Mouse (Mus musculus): Measurements from ENCODE around the gene Naif1. TPM values are rescaled to one million over a fixed set of nuclear protein-coding genes. Genes with fewer than 3 reads are reported as not detected.

Naif1 gene
- total and polyA plus RNA-seq, 3 experiments = 2.7 to 6.5 (median 3.5) TPM

- dilution Hi-C loops (cut with MboI; ENCODE audit: extremely low pct_ligation_motif_present, extremely low pct_unique_long_range_greater_than_20kb, low sequenced_read_pairs) = no loop called here
- no peak overlapping the region for H3K4me3 ChIP-seq (replicated peaks in 1 of 3; ENCODE audit: low read depth in 2 of 3, low read length in 2 of 3, poor library complexity in 1 of 3)
- H3K27ac ChIP-seq (ENCODE audit: insufficient read depth, low read depth) = no peak overlapping the region
- H3K27me3 ChIP-seq (replicated peaks) = no peaks in the 10 kb centered on the region
- in situ Hi-C loops (cut with MboI; ENCODE audit: low pct_ligation_motif_present, low pct_unique_long_range_greater_than_20kb, low sequenced_read_pairs) = no loop called here
- H3K4me2 ChIP-seq (ENCODE audit: insufficient read depth, low read depth, poor library complexity, severe bottlenecking) = no peak overlapping the region
- H3K9me3 ChIP-seq (replicated peaks; ENCODE audit: low read length) = no peaks in the 10 kb centered on the region
- DNase-seq (ENCODE audit: extremely low read depth) = no peak
- H3K4me1 ChIP-seq (ENCODE audit: control insufficient read depth in 1 of 2, insufficient read depth in 2 of 2) = peaks cover 4 to 21% of the 10 kb centered on the region in 2 experiments; a peak in 3 of 4 replicates
- TF ChIP-seq IRF4 (IDR thresholded peaks at IDR 0.05; ENCODE audit: low read depth, low read length) (no peak), MAFK (IDR thresholded peaks at IDR 0.05; ENCODE audit: insufficient replicate concordance, low read length) (no peak), SIN3A (IDR thresholded peaks at IDR 0.05; ENCODE audit: low read length) (no peak), EP300 (IDR thresholded peaks at IDR 0.05; ENCODE audit: low read length) (no peak), NELFE (IDR thresholded peaks at IDR 0.05; ENCODE audit: low read depth, low read length) (no peak), MEF2A (IDR thresholded peaks at IDR 0.05; ENCODE audit: borderline replicate concordance, low read depth, low read length) (no peak), USF2 (conservative IDR thresholded peaks at IDR 0.05; ENCODE audit: low read depth, low read length) (no peak), CHD1 (IDR thresholded peaks at IDR 0.05; ENCODE audit: low read depth, low read length) (no peak), CTCF (conservative IDR thresholded peaks at IDR 0.05 in 1 of 2, IDR thresholded peaks at IDR 0.05 in 1 of 2; ENCODE audit: low read depth in 2 of 2, low read length in 2 of 2) (no peak)
- no peaks in the 10 kb centered on the region for H3K79me2 ChIP-seq (replicated peaks; ENCODE audit: control insufficient read depth, extremely low read depth, insufficient read depth, poor library complexity, severe bottlenecking)
- no peak overlapping the region for H3K9ac ChIP-seq (ENCODE audit: insufficient read depth, low read depth)
- peaks cover 0 to 21% of the 10 kb centered on the region in 2 experiments for H3K36me3 ChIP-seq (replicated peaks in 1 of 2; ENCODE audit: control insufficient read depth in 1 of 2, insufficient read depth in 1 of 2, low read length in 1 of 2)
Measured at GRCm38 (mm10) chr2:32428262-32428722, 22.0 kb upstream of the Naif1 start.

DNA sequence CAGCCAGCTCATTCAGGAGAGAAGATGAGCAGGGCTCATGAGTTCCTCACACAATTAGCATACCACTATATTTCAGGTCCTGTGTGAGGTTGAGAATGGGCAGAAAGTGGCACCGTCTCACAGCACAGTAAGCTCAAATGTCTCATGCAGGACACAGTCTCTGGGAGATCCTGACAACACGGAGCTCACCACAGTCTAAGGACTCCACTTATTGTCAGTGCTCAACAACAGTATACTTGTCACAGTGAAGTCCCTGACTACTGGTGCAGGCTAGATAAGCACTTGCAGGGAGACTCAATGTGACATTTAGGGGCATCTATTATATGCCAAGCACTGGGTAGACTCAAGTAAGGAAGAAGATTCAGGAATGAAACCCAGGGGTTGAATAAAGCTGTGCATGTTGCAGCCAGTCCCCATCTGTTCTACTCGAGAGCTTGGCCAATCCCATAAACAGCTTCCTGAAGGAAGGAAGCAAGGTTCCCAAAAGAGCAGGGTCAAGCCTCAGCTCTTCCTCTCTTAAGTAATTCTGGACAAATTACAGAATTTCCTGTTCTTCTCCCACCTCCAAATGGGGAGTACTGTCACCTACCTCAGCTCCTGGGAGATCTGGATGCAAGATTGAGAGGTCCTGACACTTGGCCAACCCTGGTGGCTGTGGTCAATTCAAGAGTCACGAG is 20.9 kb upstream of the Naif1 start:
- H3K4me1 ChIP-seq (ENCODE audit: control insufficient read depth in 1 of 2, insufficient read depth in 2 of 2) = peaks cover 0 to 10% of the 10 kb centered on the region in 2 experiments; a peak in 1 of 4 replicates
- peaks cover 0 to 25% of the 10 kb centered on the region in 2 experiments for H3K36me3 ChIP-seq (replicated peaks in 1 of 2; ENCODE audit: control insufficient read depth in 1 of 2, insufficient read depth in 1 of 2, low read length in 1 of 2)
- no peak for TF ChIP-seq MAFK (IDR thresholded peaks at IDR 0.05; ENCODE audit: insufficient replicate concordance, low read length)
- TF ChIP-seq ZNF384 (IDR thresholded peaks at IDR 0.05; ENCODE audit: low read depth, low read length) = no peak
- TF ChIP-seq RAD21 (IDR thresholded peaks at IDR 0.05; ENCODE audit: low read depth, low read length) = no peak
- TF ChIP-seq MXI1 (IDR thresholded peaks at IDR 0.05; ENCODE audit: low read depth, low read length) = no peak
- no peak for TF ChIP-seq CTCF (conservative IDR thresholded peaks at IDR 0.05 in 1 of 2, IDR thresholded peaks at IDR 0.05 in 1 of 2; ENCODE audit: low read depth in 2 of 2, low read length in 2 of 2)
- TF ChIP-seq POLR2AphosphoS2 (IDR thresholded peaks at IDR 0.05; ENCODE audit: low read depth, low read length) = no peak
- no peak for TF ChIP-seq MAX (IDR thresholded peaks at IDR 0.05; ENCODE audit: low read length)
- no peak for TF ChIP-seq SIN3A (IDR thresholded peaks at IDR 0.05; ENCODE audit: low read length)
- TF ChIP-seq MEF2A (IDR thresholded peaks at IDR 0.05; ENCODE audit: borderline replicate concordance, low read depth, low read length) = no peak
- TF ChIP-seq ETS1 (conservative IDR thresholded peaks at IDR 0.05; ENCODE audit: low read depth, low read length) = no peak
- no peak for TF ChIP-seq SMC3 (IDR thresholded peaks at IDR 0.05; ENCODE audit: low read depth, low read length)
- no peak for TF ChIP-seq JUN (IDR thresholded peaks at IDR 0.05; ENCODE audit: insufficient read depth, low read depth, low read length)
- no peak for TF ChIP-seq E2F4 (IDR thresholded peaks at IDR 0.05; ENCODE audit: insufficient replicate concordance, low read depth, low read length)
- no peak for TF ChIP-seq CHD1 (IDR thresholded peaks at IDR 0.05; ENCODE audit: low read depth, low read length)
- no peak for TF ChIP-seq GABPA (IDR thresholded peaks at IDR 0.05; ENCODE audit: insufficient replicate concordance, low read depth, low read length)
- TF ChIP-seq ZC3H11A (IDR thresholded peaks at IDR 0.05; ENCODE audit: low read depth, low read length) = no peak
- TF ChIP-seq NRF1 (IDR thresholded peaks at IDR 0.05; ENCODE audit: low read depth, low read length) = no peak
- no peak for TF ChIP-seq POLR2A (IDR thresholded peaks at IDR 0.05; ENCODE audit: low read depth, low read length)
- no peak for TF ChIP-seq MYC (IDR thresholded peaks at IDR 0.05; ENCODE audit: low read depth, low read length)
- no peaks in the 10 kb centered on the region for H3K9me3 ChIP-seq (replicated peaks; ENCODE audit: low read length)
- no peak overlapping the region for H3K27ac ChIP-seq (ENCODE audit: insufficient read depth, low read depth)
- in situ Hi-C loops (cut with MboI; ENCODE audit: low pct_ligation_motif_present, low pct_unique_long_range_greater_than_20kb, low sequenced_read_pairs) (no loop called here), dilution Hi-C loops (cut with MboI; ENCODE audit: extremely low pct_ligation_motif_present, extremely low pct_unique_long_range_greater_than_20kb, low sequenced_read_pairs) (no loop called here)
- H3K4me3 ChIP-seq (replicated peaks in 1 of 3; ENCODE audit: low read depth in 2 of 3, low read length in 2 of 3, poor library complexity in 1 of 3) = no peak overlapping the region
- no peak overlapping the region for H3K9ac ChIP-seq (ENCODE audit: insufficient read depth, low read depth)
- no peak for DNase-seq (ENCODE audit: extremely low read depth)
- no peaks in the 10 kb centered on the region for H3K27me3 ChIP-seq (replicated peaks)
- H3K79me2 ChIP-seq (replicated peaks; ENCODE audit: control insufficient read depth, extremely low read depth, insufficient read depth, poor library complexity, severe bottlenecking) = no peaks in the 10 kb centered on the region
- H3K4me2 ChIP-seq (ENCODE audit: insufficient read depth, low read depth, poor library complexity, severe bottlenecking) = no peak overlapping the region

Measured in CH12.LX (cell line).